Mouse (Mus musculus) naive thymus-derived CD4-positive, alpha-beta T cell, adult 2 months (primary cell): Measurements from ENCODE around the gene Olfr1500.
"Not testable (repeated sequence)": the region's sequence is repeated elsewhere in the genome, so short reads cannot be mapped to it uniquely, and the experiment has no call there.

ENCODE experiments used
- DNase-seq: peaks from one replicate; pipeline ENCODE4 v3.0.0-alpha.2; 2011; ENCODE audit warnings: low read depth

The Olfr1500 gene

GRCm38 (mm10) chr19:13830388-13830787, at the start of gene Olfr1500:
Olfr1500 (minus strand) TSS chr19:13830488.
- no peak for DNase-seq

DNA sequence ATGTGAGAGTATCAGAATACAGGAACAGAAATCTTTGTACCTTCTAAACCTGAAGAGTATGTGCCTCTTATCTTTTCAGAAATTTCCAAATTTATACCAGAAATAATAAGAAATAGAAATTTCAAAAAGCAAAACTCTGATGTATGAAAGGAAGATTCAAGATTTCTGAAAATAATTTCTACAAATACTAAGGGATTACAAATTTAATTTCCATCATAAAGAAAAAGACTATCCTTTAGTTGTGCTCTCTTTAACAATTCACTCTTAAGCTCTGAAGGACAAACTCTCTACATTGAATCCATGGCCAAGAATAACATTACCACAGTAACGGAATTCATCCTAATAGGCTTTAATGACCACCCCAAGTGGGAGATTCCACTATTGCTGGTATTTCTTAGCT, 31.2 kb upstream of the Olfr1500 start, which contains the start of gene Olfr1502:
Olfr1502 (plus strand) TSS at position 301 of the 400 bp plus-strand sequence.
- no peak for DNase-seq

- DNase-seq: not testable (repeated sequence)
Observed at GRCm38 (mm10) chr19:13850592-13850991, 20.3 kb upstream of the Olfr1500 start, which contains the start of gene Olfr1501. Olfr1501 (minus strand) TSS chr19:13850692.

GRCm38 (mm10) chr19:13828447-13828846, 1.8 kb downstream of the Olfr1500 start:
- DNase-seq: no peak

DNA sequence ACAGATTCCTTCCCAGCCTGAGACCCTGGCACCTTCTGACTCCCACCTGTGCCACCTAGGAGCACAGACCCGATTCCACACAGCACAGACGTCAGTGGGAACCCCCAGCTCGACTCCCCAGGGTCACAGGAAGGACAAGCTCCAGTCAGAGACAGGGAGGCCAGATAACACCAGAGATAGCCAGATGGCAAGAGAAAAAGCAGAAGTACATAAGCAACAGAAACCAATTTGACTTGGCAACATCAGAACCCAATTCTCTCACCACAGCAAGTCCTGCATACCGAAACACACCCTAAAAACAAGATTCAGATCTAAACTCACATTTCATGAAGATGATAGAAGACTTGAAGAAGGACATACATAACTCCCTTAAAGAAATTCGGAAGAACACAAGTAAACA, 9.4 kb downstream of the Olfr1500 start:
- DNase-seq: no peak

DNA sequence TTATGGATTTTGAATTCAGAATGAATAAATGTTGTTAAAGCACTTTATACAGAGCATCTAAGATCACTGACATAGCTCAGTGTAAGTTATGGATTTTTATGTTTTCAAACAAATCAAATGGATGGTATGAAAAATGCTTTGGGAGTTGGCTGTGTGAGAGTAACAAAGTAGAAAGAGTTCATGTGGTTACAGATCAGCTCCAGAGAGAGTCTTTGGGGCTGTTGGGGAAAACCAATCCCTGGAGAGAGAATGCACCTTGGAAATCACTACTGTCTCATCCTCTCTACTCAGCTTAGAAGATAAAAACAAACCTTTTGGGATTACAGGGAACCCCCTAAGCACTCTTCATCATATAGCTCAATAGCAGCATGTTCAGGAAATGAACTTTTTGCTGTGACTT, 10.9 kb downstream of the Olfr1500 start, which contains the start of gene Olfr1499:
Olfr1499 (minus strand) TSS at position 101 of the 400 bp plus-strand sequence.
- DNase-seq: no peak

GRCm38 (mm10) chr19:13818827-13819226, 11.5 kb downstream of the Olfr1500 start:
- DNase-seq: no peak

- DNase-seq: no peak
Observed at GRCm38 (mm10) chr19:13812823-13813222, 17.5 kb downstream of the Olfr1500 start.

DNA sequence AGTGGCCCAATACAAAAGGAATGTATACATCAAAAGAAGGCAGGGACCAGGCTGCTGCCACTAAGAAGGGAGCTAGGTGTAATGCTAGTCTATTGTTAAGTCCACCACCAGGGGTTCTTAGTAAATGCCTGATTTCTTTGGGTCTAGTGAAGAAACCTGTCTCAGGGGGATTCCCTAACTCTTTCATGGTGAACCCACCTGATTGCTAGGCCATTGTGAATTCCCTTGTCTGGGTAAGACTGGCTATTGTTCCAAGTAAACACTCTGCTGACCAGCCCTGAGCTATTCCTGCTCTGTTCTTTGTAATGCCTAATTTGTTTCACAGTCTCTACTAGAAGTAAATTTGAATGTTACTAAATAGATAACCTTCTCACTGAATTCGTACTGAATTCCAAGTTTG, 24.8 kb downstream of the Olfr1500 start:
- not testable (repeated sequence) for DNase-seq

GRCm38 (mm10) chr19:13798102-13798501, 32.2 kb downstream of the Olfr1500 start, which contains the start of gene Olfr1497:
Olfr1497 (minus strand) TSS chr19:13798202.
- no peak for DNase-seq

GRCm38 (mm10) chr19:13777578-13777977, 52.7 kb downstream of the Olfr1500 start, which contains the start of gene Olfr1496:
Olfr1496 (plus strand) TSS chr19:13777878.
- DNase-seq: no peak
